Mouse (Mus musculus) intestine, postnatal 0 days (tissue): Measurements from ENCODE around the gene Slc35e3. TPM values are rescaled to one million over a fixed set of nuclear protein-coding genes. Genes with fewer than 3 reads are reported as not detected.

Experiments
- ATAC-seq: fragments of 200-750 bp; cut with Nextera tagmentation; 2 replicates; pipeline ENCODE4 v1.8.0; 2017; ENCODE audit warnings: mild to moderate bottlenecking, moderate TSS enrichment, moderate library complexity
- H3K27ac ChIP-seq: fragments of 300-500 bp; sonication (generic); 2 replicates; pipeline ENCODE4 v1.5.1; 2014; ENCODE audit warnings: mild to moderate bottlenecking, low read depth, low read length, moderate library complexity
- H3K27me3 ChIP-seq: fragments of 300-500 bp; sonication (generic); replicated peaks from 2 replicates; pipeline ENCODE4 v1.6.1; 2014; ENCODE audit warnings: low read length, mixed read lengths; ENCODE audit not compliant: control insufficient read depth, insufficient read depth
- H3K36me3 ChIP-seq: fragments of 300-500 bp; sonication (generic); 2 replicates; pipeline ENCODE4 v1.6.1; 2014; ENCODE audit warnings: mild to moderate bottlenecking, moderate library complexity; ENCODE audit not compliant: control insufficient read depth, insufficient read depth
- H3K4me1 ChIP-seq: fragments of 300-500 bp; sonication (generic); replicated peaks from 2 replicates; pipeline ENCODE4 v1.6.1; 2014; ENCODE audit warnings: antibody characterized with exemption, low read length, mixed read lengths; ENCODE audit not compliant: control insufficient read depth, insufficient read depth
- H3K4me2 ChIP-seq: fragments of 300-500 bp; sonication (generic); replicated peaks from 2 replicates; pipeline ENCODE4 v1.6.1; 2014; ENCODE audit warnings: low read depth, mild to moderate bottlenecking, moderate library complexity
- H3K4me3 ChIP-seq: fragments of 300-500 bp; sonication (generic); 2 replicates; pipeline ENCODE4 v1.5.1; 2014; ENCODE audit warnings: low read depth, low read length
- H3K9ac ChIP-seq: fragments of 300-500 bp; sonication (generic); 2 replicates; pipeline ENCODE4 v1.6.1; 2014; ENCODE audit warnings: mild to moderate bottlenecking, low read depth, low read length
- H3K9me3 ChIP-seq: fragments of 300-500 bp; sonication (generic); 2 replicates; pipeline ENCODE4 v1.6.1; 2016; ENCODE audit warnings: mixed run types; ENCODE audit not compliant: control insufficient read depth
- CTCF ChIP-seq: sonication (generic); IDR thresholded peaks from 2 replicates; pipeline ENCODE4 v1.5.1; 2016; ENCODE audit warnings: low read depth, mild to moderate bottlenecking, control low read depth, antibody characterized with exemption, moderate library complexity
- WGBS: fragments of 180-500 bp; shearing (Covaris S2); extraction: QIAGEN DNeasy Blood & Tissue Kit; methylation state at CpG from one replicate; pipeline ENCODE4 v1.1.7; 2014; 5-methylcytosine and 5-hydroxymethylcytosine counted together
- polyA plus RNA-seq: library from polyadenylated mRNA; unstranded; fragments of >200 nt; fragmentation: Nextera tagmentation; extraction: Ambion mirVana; gene quantifications from 2 replicates; pipeline ENCODE4 v1.2.1, GENCODE M21; 2015

Gene Slc35e3
- polyA plus RNA-seq, 1 experiment from 2014 or later: 13.5 TPM

DNA sequence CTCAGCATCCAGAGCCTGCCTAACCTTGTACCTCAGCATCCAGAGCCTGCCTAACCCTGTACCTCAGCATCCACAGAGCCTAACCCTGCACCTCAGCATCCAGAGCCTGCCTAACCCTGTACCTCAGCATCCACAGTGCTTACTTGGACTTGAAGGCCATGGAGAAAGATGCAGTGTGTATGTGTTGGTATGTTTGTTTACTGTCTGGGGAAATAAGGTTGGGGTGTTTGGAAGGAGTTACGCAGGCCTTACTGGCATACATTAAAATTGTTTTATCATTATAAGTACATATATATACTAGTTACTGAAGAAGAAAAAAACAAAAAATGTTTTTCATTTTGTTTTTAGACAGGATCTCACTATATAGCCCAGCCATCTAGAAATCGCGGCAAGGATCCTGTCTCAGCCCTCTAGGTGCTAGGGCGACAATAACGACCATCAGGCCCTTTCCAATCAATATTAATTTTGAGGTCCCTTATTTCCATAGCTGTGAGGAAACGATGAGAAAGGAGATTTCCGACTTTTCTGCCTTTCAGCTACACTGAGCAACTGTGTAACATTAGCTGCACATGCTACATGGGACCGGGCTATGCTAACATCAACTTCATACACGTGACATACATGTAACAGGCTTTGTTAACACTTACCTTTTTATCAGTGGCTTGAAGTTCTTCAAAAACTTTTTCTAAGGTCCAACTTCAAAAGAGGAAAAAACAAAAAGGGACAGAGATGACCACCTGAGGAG lies 23.5 kb upstream of the Slc35e3 start:
- H3K4me1 ChIP-seq: no peaks in the 10 kb centered on the region
- no peak overlapping the region for H3K4me3 ChIP-seq
- 92% methylated on average over 9 of the region's 9 CpGs for whole genome bisulfite sequencing
- no peaks in the 10 kb centered on the region for H3K9me3 ChIP-seq
- H3K27ac ChIP-seq: no peak overlapping the region
- peaks cover 76% of the 10 kb centered on the region for H3K36me3 ChIP-seq
- no peak for ATAC-seq
- no peak overlapping the region for H3K4me2 ChIP-seq
- no peak overlapping the region for H3K9ac ChIP-seq
- H3K27me3 ChIP-seq: no peaks in the 10 kb centered on the region
- no peak for TF ChIP-seq CTCF

DNA sequence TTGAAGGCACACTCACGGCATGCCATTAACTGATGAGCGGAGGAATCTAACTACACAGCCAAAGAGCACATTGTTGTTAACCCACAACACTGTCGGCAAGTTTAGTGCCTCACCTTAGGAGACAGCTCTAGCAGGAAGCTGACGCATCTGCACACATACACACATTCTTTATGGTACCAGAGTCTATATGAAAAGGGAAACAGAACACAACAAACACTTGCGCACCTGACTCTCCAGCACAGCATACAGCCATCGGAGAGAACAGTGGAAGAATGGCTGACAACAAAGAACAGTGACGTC lies 21.9 kb upstream of the Slc35e3 start:
- Histone ChIP-seq H3K9ac (no peak overlapping the region), H3K4me1 (no peaks in the 10 kb centered on the region), H3K36me3 (peaks cover 72% of the 10 kb centered on the region), H3K4me2 (no peak overlapping the region), H3K27ac (no peak overlapping the region), H3K27me3 (no peaks in the 10 kb centered on the region), H3K9me3 (no peaks in the 10 kb centered on the region), H3K4me3 (no peak overlapping the region)
- TF ChIP-seq CTCF: no peak
- ATAC-seq: no peak
- WGBS: 90% methylated on average over 7 of the region's 7 CpGs

DNA sequence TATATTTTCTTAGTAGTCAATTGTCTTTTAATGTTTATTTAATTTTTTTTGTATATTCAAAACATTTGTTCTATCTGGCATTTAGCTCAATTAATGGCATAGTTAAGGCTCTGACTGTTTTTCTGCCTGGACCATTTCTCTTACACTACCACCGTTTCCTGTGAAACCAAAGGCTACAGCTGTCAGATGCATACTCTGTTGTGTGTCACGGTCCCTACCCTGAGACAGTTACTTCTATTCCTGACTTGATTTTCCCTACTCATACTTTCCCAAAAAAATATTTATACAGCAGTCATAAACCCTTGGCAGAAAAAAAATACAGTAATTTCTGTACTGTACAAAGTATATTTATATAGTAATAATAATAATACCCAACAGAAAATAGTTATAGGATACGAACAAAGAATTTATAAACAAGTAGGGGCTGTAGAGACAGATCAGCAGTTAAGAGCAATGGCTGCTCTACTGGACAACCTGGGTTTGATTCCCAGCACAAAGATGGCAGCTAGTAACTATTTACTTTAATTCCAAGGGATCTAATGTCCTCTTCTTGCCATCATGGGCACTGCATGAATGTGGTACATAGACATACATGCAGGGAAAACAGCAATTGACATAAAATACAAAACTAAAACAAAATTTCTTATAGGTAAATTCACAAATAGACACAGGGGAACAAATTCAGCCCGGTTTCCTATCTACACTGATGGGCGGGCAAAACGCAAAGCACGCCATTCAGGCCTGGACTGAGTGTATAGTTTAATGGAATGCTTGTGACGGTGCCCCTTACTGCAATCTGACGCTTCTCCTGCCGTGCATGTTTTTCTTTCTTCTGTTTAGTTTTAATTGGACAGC lies 21.3 kb upstream of the Slc35e3 start:
- no peaks in the 10 kb centered on the region for H3K4me1 ChIP-seq
- no peak overlapping the region for H3K9ac ChIP-seq
- no peak overlapping the region for H3K4me3 ChIP-seq
- H3K27me3 ChIP-seq: no peaks in the 10 kb centered on the region
- H3K9me3 ChIP-seq: no peaks in the 10 kb centered on the region
- H3K4me2 ChIP-seq: no peak overlapping the region
- no peak for ATAC-seq
- WGBS: 87% methylated on average over 10 of the region's 10 CpGs
- no peak for TF ChIP-seq CTCF
- peaks cover 70% of the 10 kb centered on the region for H3K36me3 ChIP-seq
- no peak overlapping the region for H3K27ac ChIP-seq

DNA sequence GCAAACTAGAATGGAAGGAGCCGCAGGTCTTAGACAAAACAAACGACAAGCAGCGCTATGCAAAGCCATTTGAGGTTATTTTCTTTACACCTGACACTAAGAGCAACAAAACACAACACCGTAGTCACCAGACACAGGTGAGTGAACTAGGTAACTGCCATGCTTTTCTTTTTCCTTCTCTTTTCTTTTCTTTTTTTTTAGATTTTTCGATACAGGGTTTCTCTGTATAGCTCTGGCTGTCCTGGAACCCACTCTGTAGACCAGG lies 20.7 kb upstream of the Slc35e3 start:
- Histone ChIP-seq H3K9me3 (no peaks in the 10 kb centered on the region), H3K27me3 (no peaks in the 10 kb centered on the region), H3K4me1 (no peaks in the 10 kb centered on the region), H3K4me2 (no peak overlapping the region), H3K36me3 (peaks cover 66% of the 10 kb centered on the region), H3K4me3 (no peak overlapping the region), H3K27ac (no peak overlapping the region), H3K9ac (no peak overlapping the region)
- WGBS: 91% methylated on average over 5 of the region's 5 CpGs
- TF ChIP-seq CTCF: no peak
- ATAC-seq: no peak

DNA sequence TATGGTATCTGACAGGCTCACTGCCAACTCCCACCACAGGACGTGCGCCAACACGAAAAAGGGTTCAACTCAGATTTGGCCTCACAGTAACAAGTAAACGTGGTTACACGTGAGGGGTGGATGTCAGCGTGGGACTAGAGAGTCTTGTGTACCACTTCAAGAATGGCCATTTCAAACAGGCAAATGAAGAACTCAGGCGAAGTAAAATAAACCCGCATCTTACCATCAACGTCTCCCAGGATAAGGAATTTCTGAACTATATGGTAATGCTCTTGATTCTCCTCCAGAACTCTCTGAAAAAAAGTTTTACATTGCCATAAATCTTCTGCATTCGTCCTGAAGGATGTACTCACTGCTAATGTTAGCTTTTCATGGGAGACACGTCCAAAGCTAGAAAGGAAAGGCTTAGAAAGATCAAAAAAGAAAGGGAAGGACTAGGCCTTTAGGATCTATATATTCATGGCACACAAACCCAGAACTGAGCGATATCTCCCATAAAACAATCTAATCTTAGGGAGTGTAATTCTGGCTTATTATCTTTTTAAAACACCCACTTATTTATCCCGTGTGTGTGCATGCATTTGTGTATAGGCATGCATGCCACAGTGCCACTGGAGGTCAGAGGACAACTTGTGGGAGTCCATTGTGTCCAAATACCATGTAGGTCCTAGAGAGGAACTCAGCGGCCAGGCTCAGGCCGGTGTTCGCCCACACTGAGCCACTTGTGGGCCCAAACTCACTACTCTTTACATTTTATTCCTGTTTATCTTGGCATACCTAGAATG lies 20.1 kb upstream of the Slc35e3 start:
- Histone ChIP-seq H3K4me3 (no peak overlapping the region), H3K36me3 (peaks cover 67% of the 10 kb centered on the region), H3K9me3 (no peaks in the 10 kb centered on the region), H3K27me3 (no peaks in the 10 kb centered on the region), H3K4me2 (no peak overlapping the region), H3K9ac (no peak overlapping the region), H3K4me1 (no peaks in the 10 kb centered on the region), H3K27ac (no peak overlapping the region)
- TF ChIP-seq CTCF: no peak
- no peak for ATAC-seq
- 87% methylated on average over 16 of the region's 16 CpGs for WGBS

DNA sequence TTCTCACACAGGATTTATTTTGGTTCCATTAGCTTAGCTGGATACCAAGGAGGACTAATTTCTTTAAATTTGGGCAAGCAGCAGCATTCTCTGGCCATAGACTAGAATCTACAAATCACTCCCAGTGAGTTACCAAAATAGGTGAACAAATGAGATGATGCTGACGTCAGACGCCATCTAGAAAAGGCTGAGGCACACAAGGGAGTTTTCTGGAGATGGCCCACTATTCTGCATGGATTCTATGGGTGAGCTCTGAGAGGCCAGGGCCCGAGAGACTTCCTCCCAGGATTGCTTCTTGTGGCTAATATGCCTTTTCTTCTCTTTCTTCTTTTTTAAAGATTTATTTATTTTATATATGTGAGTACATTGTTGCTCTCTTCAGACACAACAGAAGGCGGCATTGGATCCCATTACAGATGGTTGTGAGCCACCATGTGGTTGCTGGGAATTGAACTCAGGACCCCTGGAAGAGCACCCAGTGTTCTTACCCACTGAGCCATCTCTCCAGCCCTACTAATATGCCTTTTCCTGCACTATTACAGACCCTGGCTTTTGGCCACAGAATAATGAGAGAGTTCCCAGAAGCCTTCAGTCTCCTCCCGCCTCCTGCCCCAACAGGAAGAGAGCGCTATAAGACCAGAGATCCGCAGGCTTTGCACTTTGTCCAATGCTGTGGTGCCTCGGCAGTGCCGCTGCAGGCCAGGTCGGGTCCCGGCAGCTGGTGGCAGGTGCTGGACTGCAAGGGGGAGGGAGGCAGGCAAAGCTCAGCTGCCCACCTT lies 19.1 kb upstream of the Slc35e3 start:
- Histone ChIP-seq H3K4me3 (no peak overlapping the region), H3K9me3 (no peaks in the 10 kb centered on the region), H3K36me3 (peaks cover 72% of the 10 kb centered on the region), H3K27me3 (no peaks in the 10 kb centered on the region), H3K27ac (no peak overlapping the region), H3K9ac (no peak overlapping the region), H3K4me2 (no peak overlapping the region), H3K4me1 (no peaks in the 10 kb centered on the region)
- ATAC-seq: no peak
- 94% methylated on average over 11 of the region's 11 CpGs for WGBS
- no peak for TF ChIP-seq CTCF
